Mouse (Mus musculus) Patski (cell line): ENCODE results near the gene Ly6g6c. TPM values are rescaled to one million over a fixed set of nuclear protein-coding genes. Genes with fewer than 3 reads are reported as not detected.

ENCODE experiments used
- ATAC-seq: fragments of 100-300 bp; one replicate; pipeline ENCODE4 v1.8.0; 2021
- CTCF ChIA-PET: fragments of 350-600 bp; sonication (Branson Sonifier 250); formaldehyde crosslinking; loops from one replicate; lab custom pipeline; 2022; ENCODE audit warnings: inconsistent platforms; lab: Charles Lee
- POLR2A ChIA-PET: fragments of 350-600 bp; sonication (Branson Sonifier 250); formaldehyde crosslinking; loops from one replicate; lab custom pipeline; 2022; ENCODE audit warnings: antibody characterized with exemption, inconsistent platforms; lab: Charles Lee
- DNase-seq: peaks from one replicate; pipeline ENCODE4 v3.0.0-alpha.2; 2011; ENCODE audit warnings: low read depth, low spot score
- H3K27me3 ChIP-seq: fragments of 371-371 bp; one replicate; pipeline ENCODE4 v1.5.1; 2021
- CTCF ChIP-seq: fragments of 100-300 bp; IDR thresholded peaks from one replicate; pipeline ENCODE4 v1.5.1; 2021
- in situ Hi-C: fragments of 300-500 bp; cut with MboI; formaldehyde crosslinking; loops from 3 replicates; pipeline ENCODE4 v1.11.1; 2018; ENCODE audit warnings: low pct_unique_long_range_greater_than_20kb, mixed read lengths
- polyA plus RNA-seq: library from polyadenylated mRNA; unstranded; gene quantifications from one replicate; pipeline ENCODE4 v1.2.3, GENCODE M21; 2021

Ly6g6c gene
- polyA plus RNA-seq, 1 experiment from 2014 or later, result not detected

- ATAC-seq (peak; percentile 6), DNase-seq (no peak)
- no peak for TF ChIP-seq CTCF
- POLR2A ChIA-PET, result interaction anchor here (0.6 kb wide), 1 partner anchor 18 kb away, joined by 3 read pairs; the partner anchor contains the start of gene Sapcd1
- in situ Hi-C loops, result no loop called here
- H3K27me3 ChIP-seq, result no peaks in the 10 kb centered on the region
- CTCF ChIA-PET, result interaction anchor here (1.4 kb wide), 1 partner anchor 16 kb away, joined by 4 read pairs; no protein-coding TSS in a partner anchor
Observed at GRCm38 (mm10) chr17:35045807-35046680, 19.1 kb upstream of the Ly6g6c start.

- peak; percentile 87 for ATAC-seq
- POLR2A ChIA-PET, result interaction anchor here (0.6 to 0.8 kb wide), 2 partner anchors 19 to 25 kb away, joined by 3 read pairs; partner anchors contain the start of gene Sapcd1
- H3K27me3 ChIP-seq, result no peaks in the 10 kb centered on the region
- in situ Hi-C loops, result no loop called here
- peak; percentile 93 for DNase-seq
- no peak for TF ChIP-seq CTCF
- CTCF ChIA-PET, result interaction anchor here (1.4 to 1.9 kb wide), 2 partner anchors 17 to 26 kb away, joined by 4 to 6 read pairs; no protein-coding TSS in a partner anchor
Observed at GRCm38 (mm10) chr17:35046681-35047455, 18.3 kb upstream of the Ly6g6c start, which contains the start of gene Msh5. Gene Msh5 (minus strand): TSS chr17:35046745.

DNA sequence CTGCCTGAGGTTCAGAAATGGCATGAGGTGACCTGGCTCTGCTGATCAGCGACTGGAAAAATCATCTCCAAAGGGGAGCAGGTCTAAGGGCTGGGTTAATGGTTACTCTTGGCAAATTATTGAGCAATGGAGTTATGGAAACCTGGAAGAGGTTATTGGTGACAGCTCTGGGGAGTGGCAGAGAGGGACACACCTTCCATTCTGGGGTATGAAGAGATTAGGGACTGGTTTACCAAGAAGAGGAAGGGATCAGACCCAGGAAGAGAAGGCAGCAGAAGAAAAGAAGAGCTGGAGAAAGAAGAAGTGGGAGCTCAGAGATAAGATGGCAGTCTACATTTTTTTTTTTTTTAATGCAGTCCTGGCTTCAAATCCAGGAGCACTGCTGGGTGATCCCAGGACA, 17.5 kb upstream of the Ly6g6c start:
- no peak for TF ChIP-seq CTCF

GRCm38 (mm10) chr17:35048149-35048931, 16.8 kb upstream of the Ly6g6c start:
- CTCF ChIA-PET, result interaction anchor here (1.9 kb wide), 1 partner anchor 27 kb away, joined by 6 read pairs; no protein-coding TSS in a partner anchor
- DNase-seq, result no peak
- ATAC-seq, result no peak
- POLR2A ChIA-PET, result interaction anchor here (0.8 to 1.4 kb wide), 4 partner anchors 10 to 78 kb away, joined by 3 to 9 read pairs (median 4); partner anchors contain the start of genes D17H6S53E and Ddah2
- in situ Hi-C loops, result no loop called here
- no peaks in the 10 kb centered on the region for H3K27me3 ChIP-seq
- no peak for TF ChIP-seq CTCF

More for the DNA sequence above, 17.5 kb upstream of the Ly6g6c start:
- ChIA-PET POLR2A (interaction anchor here (0.6 to 1.4 kb wide), 5 partner anchors 11 to 79 kb away, joined by 3 to 9 read pairs (median 3); partner anchors contain the start of genes D17H6S53E and Ddah2), CTCF (interaction anchor here (1.9 kb wide), 1 partner anchor 26 kb away, joined by 6 read pairs; no protein-coding TSS in a partner anchor)
- in situ Hi-C loops, result no loop called here
- no peaks in the 10 kb centered on the region for H3K27me3 ChIP-seq
- ATAC-seq, result no peak
- no peak for DNase-seq

GRCm38 (mm10) chr17:35048932-35049440, 16.2 kb upstream of the Ly6g6c start:
- TF ChIP-seq CTCF, result no peak
- in situ Hi-C loops, result no loop called here
- no peak for ATAC-seq
- POLR2A ChIA-PET, result interaction anchor here (1.2 kb wide), 1 partner anchor 10 kb away, joined by 4 read pairs; the partner anchor contains the start of gene Ddah2
- CTCF ChIA-PET, result interaction anchor here (0.6 to 1.9 kb wide), 3 partner anchors 19 to 40 kb away, joined by 3 to 6 read pairs (median 3); no protein-coding TSS in a partner anchor
- no peak for DNase-seq
- no peaks in the 10 kb centered on the region for H3K27me3 ChIP-seq

GRCm38 (mm10) chr17:35049561-35050016, 15.6 kb upstream of the Ly6g6c start, which contains the start of gene Clic1:
Gene Clic1 (plus strand): TSS chr17:35049966.
- in situ Hi-C loops, result no loop called here
- no peak for TF ChIP-seq CTCF
- ChIA-PET POLR2A (interaction anchor here (0.7 to 1.2 kb wide), 4 partner anchors 9 to 49 kb away, joined by 3 to 4 read pairs (median 3); partner anchors contain the start of gene Ddah2), CTCF (interaction anchor here (0.6 to 1.9 kb wide), 3 partner anchors 20 to 40 kb away, joined by 3 to 6 read pairs (median 3); no protein-coding TSS in a partner anchor)
- no peak for ATAC-seq
- no peaks in the 10 kb centered on the region for H3K27me3 ChIP-seq
- DNase-seq, result no peak

GRCm38 (mm10) chr17:35050126-35050750, 14.9 kb upstream of the Ly6g6c start:
- no peak for TF ChIP-seq CTCF
- ChIA-PET POLR2A (interaction anchor here (0.7 to 1.2 kb wide), 4 partner anchors 9 to 50 kb away, joined by 3 to 4 read pairs (median 3); partner anchors contain the start of gene Ddah2), CTCF (interaction anchor here (1.9 kb wide), 1 partner anchor 29 kb away, joined by 6 read pairs; no protein-coding TSS in a partner anchor)
- ATAC-seq (peak; percentile 28), DNase-seq (no peak)
- no peaks in the 10 kb centered on the region for H3K27me3 ChIP-seq
- in situ Hi-C loops, result no loop called here
